Mouse (Mus musculus) embryonic facial prominence, embryonic 11.5 days (tissue): ENCODE measurements around the gene Espn. TPM values are rescaled to one million over a fixed set of nuclear protein-coding genes. Genes with fewer than 3 reads are reported as not detected.
A peak's percentile ranks its signal among the peaks of the same experiment; 100 is the strongest.

Experiments
- ATAC-seq: fragments of 200-750 bp; cut with Nextera tagmentation; replicated peaks from 2 replicates; pipeline ENCODE4 v1.8.0; 2017; ENCODE audit warnings: low read depth; ENCODE audit not compliant: insufficient number of reproducible peaks, low FRiP score, low TSS enrichment
- DNase-seq: peaks from one replicate; pipeline ENCODE4 v3.0.0-alpha.2; 2015; ENCODE audit warnings: low spot score
- H3K27ac ChIP-seq: fragments of 300-500 bp; sonication (generic); replicated peaks from 2 replicates; pipeline ENCODE4 v1.5.1; 2014; ENCODE audit warnings: mild to moderate bottlenecking, low read depth, low read length, control low read depth
- H3K27me3 ChIP-seq: fragments of 300-500 bp; sonication (generic); 2 replicates; pipeline ENCODE4 v1.6.1; 2014; ENCODE audit warnings: mild to moderate bottlenecking, low read length, moderate library complexity, mixed read lengths; ENCODE audit not compliant: control insufficient read depth, insufficient read depth
- H3K36me3 ChIP-seq: fragments of 300-500 bp; sonication (generic); replicated peaks from 2 replicates; pipeline ENCODE4 v1.6.1; 2014; ENCODE audit warnings: low read depth, mild to moderate bottlenecking, low read length, moderate library complexity, mixed read lengths; ENCODE audit not compliant: control insufficient read depth, insufficient read depth
- H3K4me1 ChIP-seq: fragments of 300-500 bp; sonication (generic); 2 replicates; pipeline ENCODE4 v1.6.1; 2014; ENCODE audit warnings: low read length, mixed read lengths; ENCODE audit not compliant: control insufficient read depth, insufficient read depth
- H3K4me2 ChIP-seq: fragments of 300-500 bp; sonication (generic); 2 replicates; pipeline ENCODE4 v1.6.1; 2014; ENCODE audit warnings: low read depth, mild to moderate bottlenecking, control low read depth, low read length, moderate library complexity
- H3K4me3 ChIP-seq: fragments of 300-500 bp; sonication (generic); 2 replicates; pipeline ENCODE4 v1.5.1; 2014; ENCODE audit warnings: low read depth, low read length, control low read depth
- H3K9ac ChIP-seq: fragments of 300-500 bp; sonication (generic); replicated peaks from 2 replicates; pipeline ENCODE4 v1.6.1; 2014; ENCODE audit warnings: mild to moderate bottlenecking, control low read depth, low read length
- H3K9me3 ChIP-seq: fragments of 300-500 bp; sonication (generic); replicated peaks from 2 replicates; pipeline ENCODE4 v1.6.1; 2016; ENCODE audit warnings: mild to moderate bottlenecking, low read length, inconsistent platforms, mixed read lengths; ENCODE audit not compliant: control insufficient read depth
- WGBS: fragments of 180-500 bp; shearing (Covaris S2); extraction: QIAGEN DNeasy Blood & Tissue Kit; methylation state at CpG from one replicate; pipeline ENCODE4 v1.1.7; 2014; 5-methylcytosine and 5-hydroxymethylcytosine counted together
- polyA plus RNA-seq: library from polyadenylated mRNA; unstranded; fragments of >200 nt; fragmentation: Nextera tagmentation; extraction: Ambion mirVana; gene quantifications from 2 replicates; pipeline ENCODE4 v1.2.1, GENCODE M21; 2014

The Espn gene
- polyA plus RNA-seq, 1 experiment from 2014 or later = 6.2 TPM

GRCm38 (mm10) chr4:152125161-152126025 is 26.8 kb downstream of the Espn start:
- peaks cover 26% of the 10 kb centered on the region for H3K4me1 ChIP-seq
- peak overlapping the region; percentile 15 for H3K4me3 ChIP-seq
- H3K36me3 ChIP-seq = no peaks in the 10 kb centered on the region
- ATAC-seq (no peak), DNase-seq (no peak)
- no peaks in the 10 kb centered on the region for H3K9me3 ChIP-seq
- H3K9ac ChIP-seq = no peak overlapping the region
- H3K27ac ChIP-seq = no peak overlapping the region
- H3K27me3 ChIP-seq = peaks cover 94% of the 10 kb centered on the region
- H3K4me2 ChIP-seq = peak overlapping the region; percentile 37
- WGBS = 6% methylated on average over 56 of the region's 56 CpGs

- Histone ChIP-seq H3K9ac (no peak overlapping the region), H3K9me3 (no peaks in the 10 kb centered on the region), H3K4me3 (no peak overlapping the region), H3K36me3 (no peaks in the 10 kb centered on the region), H3K27me3 (peaks cover 95% of the 10 kb centered on the region), H3K4me2 (no peak overlapping the region), H3K27ac (no peak overlapping the region), H3K4me1 (peaks cover 27% of the 10 kb centered on the region)
- ATAC-seq (no peak), DNase-seq (no peak)
- 10% methylated on average over 13 of the region's 13 CpGs for WGBS
These were observed 27.7 kb downstream of the Espn start for GRCm38 (mm10) chr4:152124361-152124961.

GRCm38 (mm10) chr4:152121183-152121505 is 31.0 kb downstream of the Espn start:
- DNase-seq (no peak), ATAC-seq (no peak)
- H3K9me3 ChIP-seq = no peaks in the 10 kb centered on the region
- peaks cover 94% of the 10 kb centered on the region for H3K27me3 ChIP-seq
- H3K36me3 ChIP-seq = no peaks in the 10 kb centered on the region
- peak overlapping the region; percentile 31; the same call in 1 of the 2 replicates for H3K4me2 ChIP-seq
- no peak overlapping the region for H3K9ac ChIP-seq
- 2% methylated on average over 12 of the region's 12 CpGs for WGBS
- no peak overlapping the region for H3K4me3 ChIP-seq
- no peak overlapping the region for H3K27ac ChIP-seq
- H3K4me1 ChIP-seq = peaks cover 18% of the 10 kb centered on the region

GRCm38 (mm10) chr4:152120311-152121182 is 31.6 kb downstream of the Espn start:
- Histone ChIP-seq H3K4me3 (0 out of 2 replicates have a peak overlapping the region, but pooled peaks have one; percentile 12), H3K9me3 (no peaks in the 10 kb centered on the region), H3K27ac (no peak overlapping the region), H3K9ac (no peak overlapping the region), H3K36me3 (no peaks in the 10 kb centered on the region), H3K4me1 (peaks cover 16% of the 10 kb centered on the region), H3K27me3 (peaks cover 92% of the 10 kb centered on the region), H3K4me2 (peak overlapping the region; percentile 31; the same call in 1 of the 2 replicates)
- 1% methylated on average over 31 of the region's 31 CpGs for WGBS
- DNase-seq = no peak
- ATAC-seq = no peak

DNA sequence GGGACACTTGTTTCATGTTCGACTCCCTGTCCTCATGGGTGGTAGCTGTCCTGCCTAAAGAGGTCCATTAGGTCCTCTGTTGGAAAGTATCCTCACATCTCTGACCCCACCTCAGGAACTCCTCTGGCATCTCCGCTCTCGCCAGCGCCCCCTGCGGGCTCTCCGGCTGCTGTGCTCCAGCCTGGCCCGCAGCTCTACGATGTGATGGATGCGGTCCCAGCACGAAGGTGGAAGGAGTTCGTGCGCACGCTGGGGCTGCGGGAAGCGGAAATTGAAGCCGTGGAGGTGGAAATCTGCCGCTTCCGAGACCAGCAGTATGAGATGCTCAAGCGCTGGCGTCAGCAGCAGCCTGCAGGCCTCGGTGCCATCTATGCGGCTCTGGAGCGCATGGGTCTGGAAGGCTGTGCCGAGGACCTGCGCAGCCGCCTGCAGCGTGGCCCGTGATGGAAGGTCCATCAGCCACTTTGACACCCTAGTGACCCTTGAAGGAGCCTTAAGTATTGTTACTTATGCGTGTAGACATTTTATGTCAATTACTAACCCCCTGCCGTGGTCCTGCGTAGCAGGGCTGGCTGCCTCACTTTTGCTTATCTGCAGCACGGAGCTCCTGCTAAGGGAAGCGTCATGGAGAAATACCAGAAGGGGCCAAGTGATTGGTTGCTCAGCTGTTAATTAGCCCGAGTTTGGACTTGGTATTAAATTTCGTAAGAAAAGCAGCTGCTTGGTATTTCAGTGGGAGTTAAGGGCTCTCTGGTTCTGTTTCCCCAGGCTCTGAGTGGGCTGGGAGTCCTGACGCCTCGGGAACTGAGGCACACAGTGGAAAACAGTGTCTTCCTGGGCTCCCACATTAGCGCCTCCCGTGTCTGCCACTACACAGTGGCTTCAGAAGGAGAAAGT is 32.5 kb downstream of the Espn start:
- peaks cover 87% of the 10 kb centered on the region for H3K27me3 ChIP-seq
- H3K9ac ChIP-seq = no peak overlapping the region
- WGBS = 4% methylated on average over 39 of the region's 39 CpGs
- H3K9me3 ChIP-seq = no peaks in the 10 kb centered on the region
- DNase-seq (peak; percentile 74), ATAC-seq (no peak)
- no peak overlapping the region for H3K27ac ChIP-seq
- peak overlapping the region; percentile 15; the same call in 1 of the 2 replicates for H3K4me3 ChIP-seq
- peaks cover 12% of the 10 kb centered on the region for H3K4me1 ChIP-seq
- peak overlapping the region; percentile 16 for H3K4me2 ChIP-seq
- H3K36me3 ChIP-seq = no peaks in the 10 kb centered on the region

DNA sequence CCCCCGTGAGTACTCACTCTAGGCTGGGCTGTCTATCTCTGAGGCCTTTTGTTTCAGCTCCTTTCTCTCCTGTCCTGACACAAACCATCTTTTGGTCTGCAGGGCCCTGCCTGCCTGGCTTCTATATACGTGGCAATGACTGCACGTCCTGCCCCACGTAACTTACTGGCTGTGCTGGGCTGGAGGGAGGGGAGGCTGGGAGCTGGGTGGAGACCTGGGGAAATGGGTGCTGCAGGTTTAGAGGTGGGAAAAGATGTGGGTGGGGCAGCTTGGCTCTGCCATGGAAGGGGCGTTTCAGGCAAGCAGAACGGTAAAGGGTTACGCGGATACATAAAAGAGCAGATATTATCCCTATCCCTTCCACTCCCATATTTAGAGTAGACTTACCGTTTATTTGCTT is 34.6 kb downstream of the Espn start:
- ATAC-seq = no peak
- Histone ChIP-seq H3K4me1 (peaks cover 12% of the 10 kb centered on the region), H3K27ac (no peak overlapping the region), H3K9ac (no peak overlapping the region), H3K27me3 (peaks cover 69% of the 10 kb centered on the region), H3K4me2 (no peak overlapping the region), H3K4me3 (no peak overlapping the region), H3K36me3 (0 out of 2 replicates have a peak, but pooled peaks cover 3% of the 10 kb centered on the region), H3K9me3 (no peaks in the 10 kb centered on the region)
- DNase-seq = no peak
- 67% methylated on average over 9 of the region's 9 CpGs for WGBS

DNA sequence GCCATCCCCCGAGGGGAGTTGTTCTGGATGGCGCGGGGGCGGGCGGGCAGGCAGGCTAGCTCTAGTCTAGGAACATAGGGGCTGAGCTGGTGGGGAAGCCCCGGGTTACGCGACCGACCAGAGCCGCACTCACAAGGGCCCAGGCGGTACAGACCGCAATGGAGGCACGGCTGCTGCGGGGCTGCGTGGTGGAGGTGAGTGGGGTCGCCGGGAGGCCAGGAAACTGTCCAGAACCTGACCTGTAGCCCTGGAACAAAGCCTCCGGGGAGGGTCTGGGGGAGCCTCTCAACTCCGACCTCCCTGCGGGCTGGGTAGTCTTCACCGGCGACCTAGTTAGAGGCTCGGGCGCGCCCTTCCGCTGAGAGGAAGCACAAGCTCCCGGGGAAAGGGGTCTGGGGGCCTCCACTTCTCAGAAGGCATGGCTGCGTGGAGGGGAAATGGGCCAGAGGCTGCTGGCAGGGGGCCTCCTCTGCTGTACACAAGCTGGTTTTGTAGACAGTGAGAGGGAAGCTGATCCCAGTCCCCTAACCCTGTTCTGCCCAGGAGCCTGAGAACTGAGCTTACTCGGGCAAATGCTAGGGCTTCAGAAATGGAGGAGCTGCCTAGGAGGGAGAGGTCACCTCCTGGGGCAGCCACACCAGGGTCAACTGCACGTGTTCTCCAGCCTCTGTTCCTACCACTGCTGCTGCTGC is 36.1 kb downstream of the Espn start, which contains the start of gene Tnfrsf25:
Gene Tnfrsf25 (plus strand): TSS at position 14 of the 692 bp plus-strand sequence.
- H3K4me3 ChIP-seq = peak within 1 kb of the TSS; percentile 10; the same call in 1 of the 2 replicates
- H3K4me1 ChIP-seq = peaks cover 12% of the 10 kb centered on the region
- 0 out of 2 replicates have a peak, but pooled peaks cover 3% of the 10 kb centered on the region for H3K36me3 ChIP-seq
- WGBS = 2% methylated on average over 30 of the region's 30 CpGs
- no peak for ATAC-seq
- H3K4me2 ChIP-seq = peak within 1 kb of the TSS; percentile 36
- H3K27ac ChIP-seq = no peak within 1 kb of the TSS
- H3K9ac ChIP-seq = peak within 1 kb of the TSS; percentile 44
- peaks cover 54% of the 10 kb centered on the region for H3K27me3 ChIP-seq
- DNase-seq = no peak
- H3K9me3 ChIP-seq = no peaks in the 10 kb centered on the region
